11 mouse cellular contexts compared by ENCODE assay signal in genomic region chr9:40982480-40982879, GRCm38 (mm10). TPM values are rescaled to one million over a fixed set of nuclear protein-coding genes. Genes with fewer than 3 reads are reported as not detected.
DNase-seq lines count a peak whose midpoint lies in the region; ATAC-seq lines count a peak whose summit lies in the region.
"Had no signal": no experiment of that assay in that cellular context is flagged by ENCODE, and none has a peak within 500 bp of the region (broad histone marks: within the 10 kb centered on the region; RNA-seq: fewer than 3 reads in every experiment).

No protein-coding gene starts in this region.

- H3K36me3 ChIP-seq in midbrain, embryonic 14.5 days (ENCODE audit: control insufficient read depth, insufficient read depth, low read length), result no peaks in the 10 kb centered on the region
- no peaks in the 10 kb centered on the region for H3K36me3 ChIP-seq in midbrain, embryonic 16.5 days (ENCODE audit: control insufficient read depth, insufficient read depth, low read length)
- H3K36me3 ChIP-seq: stomach, embryonic 15.5 days had no signal

- no peak overlapping the region for H3K4me3 ChIP-seq in midbrain, embryonic 14.5 days (replicated peaks; ENCODE audit: low read depth, low read length)
- no peak overlapping the region for H3K4me3 ChIP-seq in midbrain, embryonic 16.5 days (ENCODE audit: low read depth, low read length)
- H3K4me3 ChIP-seq: stomach, embryonic 15.5 days had no signal

- peak; percentile 14 to 31 for DNase-seq in heart, postnatal 10 days
- no peak for DNase-seq in heart, adult 9 months (ENCODE audit: low spot score in 2 of 2)
- DNase-seq in midbrain, embryonic 14.5 days, result peak; percentile 80
- peak; percentile 68 to 77 for DNase-seq in cerebellum, adult 18-20 months
- peak; percentile 3 for DNase-seq in retina, adult 2 months (ENCODE audit: low read depth, low spot score)
- no peak for DNase-seq in adrenal gland, postnatal 25 days
- DNase-seq in kidney, adult 8-10 months, result no peak

- no peaks in the 10 kb centered on the region for H3K27me3 ChIP-seq in midbrain, embryonic 14.5 days (ENCODE audit: control insufficient read depth, insufficient read depth, low read length)
- no peaks in the 10 kb centered on the region for H3K27me3 ChIP-seq in midbrain, embryonic 16.5 days (ENCODE audit: control insufficient read depth, insufficient read depth, low read depth, low read length)
- H3K27me3 ChIP-seq: stomach, embryonic 15.5 days had no signal

- 32% methylated on average over 6 of the region's 6 CpGs for WGBS in midbrain, embryonic 14.5 days
- 33% methylated on average over 6 of the region's 6 CpGs for WGBS in midbrain, embryonic 16.5 days

- intact Hi-C loops in heart, postnatal 10 days (cut with DNase I), result loop anchor here (1.0 kb wide), 1 partner anchor 148 kb away; no protein-coding TSS in a partner anchor

- no peak overlapping the region for H3K9ac ChIP-seq in midbrain, embryonic 14.5 days (replicated peaks; ENCODE audit: low read length)
- no peak overlapping the region for H3K9ac ChIP-seq in midbrain, embryonic 16.5 days (ENCODE audit: low read depth, low read length)
- H3K9ac ChIP-seq: stomach, embryonic 15.5 days had no signal

- no peak for ATAC-seq in midbrain, embryonic 14.5 days (ENCODE audit: low FRiP score, low TSS enrichment)
- ATAC-seq in midbrain, embryonic 16.5 days, result no peak

- no peak overlapping the region for H3K4me2 ChIP-seq in midbrain, embryonic 14.5 days (ENCODE audit: low read length)
- no peak overlapping the region for H3K4me2 ChIP-seq in midbrain, embryonic 16.5 days (ENCODE audit: low read length)
- H3K4me2 ChIP-seq: stomach, embryonic 15.5 days had no signal

- H3K4me1 ChIP-seq in midbrain, embryonic 14.5 days (ENCODE audit: control insufficient read depth, insufficient read depth, low read length), result no peaks in the 10 kb centered on the region
- H3K4me1 ChIP-seq in midbrain, embryonic 16.5 days (ENCODE audit: control insufficient read depth, insufficient read depth, low read length), result no peaks in the 10 kb centered on the region
- H3K4me1 ChIP-seq: stomach, embryonic 15.5 days had no signal

- no peaks in the 10 kb centered on the region for H3K9me3 ChIP-seq in midbrain, embryonic 14.5 days (ENCODE audit: control insufficient read depth, low read length)
- H3K9me3 ChIP-seq in midbrain, embryonic 16.5 days (replicated peaks; ENCODE audit: control insufficient read depth, low read length, poor library complexity, severe bottlenecking), result no peaks in the 10 kb centered on the region
- H3K9me3 ChIP-seq: stomach, embryonic 15.5 days had no signal

- no peak overlapping the region for H3K27ac ChIP-seq in midbrain, embryonic 14.5 days (replicated peaks; ENCODE audit: low read depth, low read length)
- no peak overlapping the region for H3K27ac ChIP-seq in midbrain, embryonic 16.5 days (ENCODE audit: low read length)
- H3K27ac ChIP-seq: stomach, embryonic 15.5 days had no signal

RNA-seq across cellular contexts. Expression of gene Jhy, which starts 18.6 kb away (rescaled TPM):
- total RNA-seq in heart, postnatal 10 days (2021), result not detected
- 1.1 and 1.2 TPM in 2 replicates for polyA plus RNA-seq in midbrain, embryonic 14.5 days (2014; fragmentation: Nextera tagmentation; extraction: Ambion mirVana)
- polyA plus RNA-seq in midbrain, embryonic 16.5 days (2015; fragmentation: Nextera tagmentation; extraction: Ambion mirVana), result 1.1 and 1.2 TPM in 2 replicates
- total RNA-seq in adrenal gland, postnatal 25 days (2021), result 0.18 TPM in 1 of 2 replicates, not detected in the other
- polyA plus RNA-seq: heart, embryonic 14.5 days had no signal

RNA-seq across cellular contexts. Expression of gene Crtam, which starts 21.9 kb away (rescaled TPM):
- under 1 TPM in 1 of 2 experiments, not detected in 1; 0.12 TPM for total RNA-seq in heart, postnatal 10 days (2021)
- polyA plus RNA-seq in midbrain, embryonic 14.5 days (2014; fragmentation: Nextera tagmentation; extraction: Ambion mirVana), result 0.18 and 0.26 TPM in 2 replicates
- polyA plus RNA-seq in midbrain, embryonic 16.5 days (2015; fragmentation: Nextera tagmentation; extraction: Ambion mirVana), result 0.21 TPM in 2 replicates
- 0.15 TPM in 1 of 2 replicates, not detected in the other for total RNA-seq in adrenal gland, postnatal 25 days (2021)
- polyA plus RNA-seq: heart, embryonic 14.5 days; lung, embryonic 16.5 days; stomach, embryonic 15.5 days had no signal

Comparison
In these comparisons a context has a peak if more than half of its experiments do, and no peak if none do; other contexts are left out.
1. DNase-seq: peak in heart, postnatal 10 days (2 of 2), midbrain, embryonic 14.5 days (single experiment), cerebellum, adult 18-20 months (2 of 2) and retina, adult 2 months (single experiment); none in heart, adult 9 months (0 of 2), adrenal gland, postnatal 25 days (single experiment) and kidney, adult 8-10 months (0 of 2).